Mouse (Mus musculus): ENCODE measurements around the gene Galnt17.

- no peak for TF ChIP-seq CTCF (IDR thresholded peaks at IDR 0.05)
- TF ChIP-seq EP300 (IDR thresholded peaks at IDR 0.05; ENCODE audit: insufficient read depth, low read depth, low read length): no peak
Observed at GRCm38 (mm10) chr5:131233828-131234227, 74.5 kb downstream of the Galnt17 start.
